Comparison of ENCODE assay signal across 8 mouse cellular contexts in the genomic region with DNA sequence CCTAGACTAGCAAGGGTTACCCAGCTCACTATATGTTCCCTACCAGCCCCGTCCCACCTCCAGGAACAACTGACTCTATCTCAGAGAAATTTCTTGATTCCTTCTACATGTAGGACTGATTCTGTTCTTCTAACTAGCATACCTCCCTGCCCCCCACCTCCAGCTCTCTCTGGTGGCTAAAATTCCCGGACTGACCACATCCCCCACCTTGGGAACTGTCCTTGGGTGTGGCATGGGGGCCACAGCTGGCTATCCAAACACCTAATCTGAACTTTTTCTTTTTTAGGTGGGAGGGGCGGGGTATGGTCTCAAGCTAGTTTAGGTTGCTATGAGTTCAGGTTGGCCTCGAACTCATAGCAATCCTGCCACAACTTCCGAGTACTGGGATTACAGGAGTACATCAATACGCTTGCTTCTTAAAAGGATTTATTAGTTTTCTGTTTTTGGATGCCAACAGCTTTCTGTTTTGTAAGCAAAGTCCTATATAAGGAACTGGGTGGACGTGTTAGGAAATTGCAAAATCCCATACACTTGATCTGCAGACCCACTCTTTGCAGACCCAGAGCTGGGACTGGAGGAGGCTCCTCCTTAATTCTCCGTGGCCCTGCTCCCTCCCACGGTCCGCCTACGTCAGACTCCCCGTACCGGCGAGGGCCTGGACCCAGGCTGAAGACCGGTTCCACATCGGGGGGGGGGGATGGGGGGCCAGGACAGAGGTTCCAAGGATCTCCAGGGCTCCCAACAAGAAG. TPM values are rescaled to one million over a fixed set of nuclear protein-coding genes. Genes with fewer than 3 reads are reported as not detected.
DNase-seq lines count a peak whose midpoint lies in the region; ATAC-seq and TF ChIP-seq lines count a peak whose summit lies in the region.

No protein-coding gene starts in this region.

- H3K4me3 ChIP-seq in lung, postnatal 0 days (ENCODE audit: low read depth, low read length), result peak overlapping the region; percentile 54
- H3K4me3 ChIP-seq in hindbrain, embryonic 14.5 days (replicated peaks; ENCODE audit: low read length), result peak overlapping the region; percentile 88
- H3K4me3 ChIP-seq in midbrain, embryonic 12.5 days, result peak overlapping the region; percentile 78

- H3K36me3 ChIP-seq in lung, postnatal 0 days (ENCODE audit: insufficient read depth, low read length), result no peaks in the 10 kb centered on the region
- no peaks in the 10 kb centered on the region for H3K36me3 ChIP-seq in hindbrain, embryonic 14.5 days (replicated peaks; ENCODE audit: control insufficient read depth, insufficient read depth)
- no peaks in the 10 kb centered on the region for H3K36me3 ChIP-seq in midbrain, embryonic 12.5 days

- H3K9me3 ChIP-seq in lung, postnatal 0 days (ENCODE audit: low read length), result no peaks in the 10 kb centered on the region
- H3K9me3 ChIP-seq in hindbrain, embryonic 14.5 days (ENCODE audit: control insufficient read depth, low read length), result no peaks in the 10 kb centered on the region
- H3K9me3 ChIP-seq in midbrain, embryonic 12.5 days, result no peaks in the 10 kb centered on the region

- 15% methylated on average over 16 of the region's 16 CpGs for WGBS in lung, postnatal 0 days
- 20% methylated on average over 16 of the region's 16 CpGs for WGBS in hindbrain, embryonic 14.5 days
- WGBS in midbrain, embryonic 12.5 days, result 23% methylated on average over 16 of the region's 16 CpGs

- peak overlapping the region; percentile 92 for H3K27ac ChIP-seq in lung, postnatal 0 days (ENCODE audit: low read length)
- peak overlapping the region; percentile 78 for H3K27ac ChIP-seq in hindbrain, embryonic 14.5 days
- H3K27ac ChIP-seq in midbrain, embryonic 12.5 days (replicated peaks), result peak overlapping the region; percentile 69

- no peaks in the 10 kb centered on the region for H3K27me3 ChIP-seq in lung, postnatal 0 days (replicated peaks; ENCODE audit: insufficient read depth, low read length)
- H3K27me3 ChIP-seq in hindbrain, embryonic 14.5 days (ENCODE audit: control insufficient read depth, insufficient read depth, low read length), result no peaks in the 10 kb centered on the region
- H3K27me3 ChIP-seq in midbrain, embryonic 12.5 days, result no peaks in the 10 kb centered on the region

- peaks cover 30% of the 10 kb centered on the region for H3K4me1 ChIP-seq in lung, postnatal 0 days (ENCODE audit: insufficient read depth, low read depth, low read length)
- peaks cover 35% of the 10 kb centered on the region for H3K4me1 ChIP-seq in hindbrain, embryonic 14.5 days (replicated peaks; ENCODE audit: control insufficient read depth, insufficient read depth, low read length)
- H3K4me1 ChIP-seq in midbrain, embryonic 12.5 days, result peaks cover 19% of the 10 kb centered on the region

- ATAC-seq in cerebellum, adult (ENCODE audit: insufficient number of reproducible peaks, low FRiP score, low TSS enrichment), result peak; percentile 50
- ATAC-seq in lung, postnatal 0 days, result peak; percentile 69
- no peak; the same call in 1 of the 2 replicates for ATAC-seq in hindbrain, embryonic 14.5 days (ENCODE audit: low FRiP score)
- peak; percentile 81 for ATAC-seq in midbrain, embryonic 12.5 days (ENCODE audit: low FRiP score, low read depth)

- H3K9ac ChIP-seq in lung, postnatal 0 days (replicated peaks; ENCODE audit: low read depth), result peak overlapping the region; percentile 72; the same call in 1 of the 2 replicates
- peak overlapping the region; percentile 69 for H3K9ac ChIP-seq in hindbrain, embryonic 14.5 days
- peak overlapping the region; percentile 56; the same call in 1 of the 2 replicates for H3K9ac ChIP-seq in midbrain, embryonic 12.5 days (replicated peaks)

- no peak for DNase-seq in cerebellum, postnatal 36 days
- DNase-seq in lung, postnatal 0 days (ENCODE audit: low spot score), result peak; percentile 96
- DNase-seq in lung, adult 18-20 months, result no peak
- no peak for DNase-seq in hindbrain, embryonic 14.5 days (ENCODE audit: low spot score)
- no peak for DNase-seq in gastrocnemius, postnatal 25 days
- DNase-seq in frontal cortex, postnatal 14 days (ENCODE audit: low spot score in 2 of 2), result no peak

- H3K4me2 ChIP-seq in lung, postnatal 0 days (replicated peaks; ENCODE audit: low read depth, low read length), result peak overlapping the region; percentile 54
- H3K4me2 ChIP-seq in hindbrain, embryonic 14.5 days (replicated peaks), result peak overlapping the region; percentile 38
- H3K4me2 ChIP-seq in midbrain, embryonic 12.5 days (replicated peaks), result peak overlapping the region; percentile 42

- TF ChIP-seq EP300 in lung, postnatal 0 days (IDR thresholded peaks at IDR 0.05), result peak; percentile 77

- TF ChIP-seq CTCF in lung, postnatal 0 days (IDR thresholded peaks at IDR 0.05), result no peak

RNA-seq across cellular contexts. Expression of a gene that starts 0.8 kb away (rescaled TPM):
- polyA plus RNA-seq in lung, postnatal 0 days (2015; fragmentation: Nextera tagmentation; extraction: Ambion mirVana), result 41.3 and 44.8 TPM in 2 replicates
- 28.1 and 34.1 TPM in 2 replicates for polyA plus RNA-seq in hindbrain, embryonic 14.5 days (2014; fragmentation: Nextera tagmentation; extraction: Ambion mirVana)
- polyA plus RNA-seq in midbrain, embryonic 12.5 days (2016; fragmentation: Nextera tagmentation; extraction: Ambion mirVana), result 22.5 and 24.8 TPM in 2 replicates
- 10 to 100 TPM; 59.6 to 69.6 TPM for total RNA-seq in gastrocnemius, postnatal 25 days (2021)
